Mouse (Mus musculus): Measurements from ENCODE around the gene Mdc1.
A peak's percentile ranks its signal among the peaks of the same experiment; 100 is the strongest.

The Mdc1 gene

DNA sequence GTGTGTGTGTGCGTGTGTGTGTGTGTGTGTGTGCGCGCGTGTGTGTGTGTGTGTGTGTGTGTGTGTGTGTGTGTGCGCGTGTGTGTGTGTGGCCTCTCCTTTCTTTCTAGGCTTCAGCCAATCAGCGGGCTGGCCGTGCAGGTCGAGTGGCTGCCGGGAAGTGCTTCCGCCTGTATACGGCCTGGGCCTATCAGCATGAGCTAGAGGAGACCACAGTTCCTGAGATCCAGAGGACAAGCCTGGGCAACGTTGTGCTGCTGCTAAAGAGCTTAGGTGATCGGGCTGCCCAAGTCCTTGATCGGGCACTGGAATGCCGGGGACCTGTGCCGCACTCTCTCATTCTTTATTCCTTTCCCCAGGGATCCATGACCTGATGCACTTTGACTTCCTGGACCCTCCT is 46.4 kb downstream of the Mdc1 start:
- no peak for DNase-seq

DNA sequence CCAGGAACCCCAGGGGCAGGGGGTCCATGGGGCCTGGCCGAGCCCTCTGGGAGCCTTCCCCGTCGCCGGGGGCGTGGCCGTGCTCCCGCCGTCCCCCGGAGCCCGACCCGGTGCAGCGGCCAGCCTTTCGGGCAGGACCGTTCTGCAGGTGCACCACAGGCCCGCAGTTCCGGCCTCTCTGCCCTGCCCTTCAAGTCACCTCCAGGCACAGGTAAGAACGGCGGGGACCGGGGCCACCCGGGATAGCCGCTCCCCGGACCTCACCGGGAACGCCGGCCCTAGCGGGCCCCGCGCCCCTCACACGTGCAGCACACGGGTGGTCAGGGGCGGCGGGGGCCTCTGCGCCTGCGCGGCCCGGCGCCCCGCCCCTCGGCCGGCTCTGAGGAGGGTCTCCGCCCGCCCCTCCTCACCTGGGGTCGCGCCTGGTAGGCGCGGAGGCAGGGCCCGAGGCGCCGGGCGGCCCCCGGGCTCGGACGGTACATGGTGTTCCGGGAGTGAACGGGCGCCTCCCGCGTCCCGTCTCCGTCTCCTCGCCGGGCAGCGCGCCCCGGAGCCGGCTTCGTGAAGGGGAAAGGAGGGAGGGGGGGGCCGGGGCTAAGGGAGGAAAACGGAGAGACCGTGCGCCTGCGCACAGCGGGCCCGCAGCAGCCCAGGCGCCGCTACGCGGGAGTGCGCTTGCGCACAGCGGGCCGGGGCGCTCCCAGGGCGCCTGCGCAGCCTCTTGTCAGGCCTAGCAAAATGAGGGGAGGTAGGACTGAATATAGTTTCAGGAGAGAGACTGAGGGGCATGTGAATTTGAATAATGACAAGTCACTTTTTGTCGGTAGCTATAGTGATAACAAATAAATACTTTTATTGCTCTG is 55.7 kb downstream of the Mdc1 start, which contains the start of gene 2310061I04Rik:
Gene 2310061I04Rik, minus strand, starts transcription at position 651 of the 863 bp plus-strand sequence.
- peak; percentile 93 for DNase-seq

DNA sequence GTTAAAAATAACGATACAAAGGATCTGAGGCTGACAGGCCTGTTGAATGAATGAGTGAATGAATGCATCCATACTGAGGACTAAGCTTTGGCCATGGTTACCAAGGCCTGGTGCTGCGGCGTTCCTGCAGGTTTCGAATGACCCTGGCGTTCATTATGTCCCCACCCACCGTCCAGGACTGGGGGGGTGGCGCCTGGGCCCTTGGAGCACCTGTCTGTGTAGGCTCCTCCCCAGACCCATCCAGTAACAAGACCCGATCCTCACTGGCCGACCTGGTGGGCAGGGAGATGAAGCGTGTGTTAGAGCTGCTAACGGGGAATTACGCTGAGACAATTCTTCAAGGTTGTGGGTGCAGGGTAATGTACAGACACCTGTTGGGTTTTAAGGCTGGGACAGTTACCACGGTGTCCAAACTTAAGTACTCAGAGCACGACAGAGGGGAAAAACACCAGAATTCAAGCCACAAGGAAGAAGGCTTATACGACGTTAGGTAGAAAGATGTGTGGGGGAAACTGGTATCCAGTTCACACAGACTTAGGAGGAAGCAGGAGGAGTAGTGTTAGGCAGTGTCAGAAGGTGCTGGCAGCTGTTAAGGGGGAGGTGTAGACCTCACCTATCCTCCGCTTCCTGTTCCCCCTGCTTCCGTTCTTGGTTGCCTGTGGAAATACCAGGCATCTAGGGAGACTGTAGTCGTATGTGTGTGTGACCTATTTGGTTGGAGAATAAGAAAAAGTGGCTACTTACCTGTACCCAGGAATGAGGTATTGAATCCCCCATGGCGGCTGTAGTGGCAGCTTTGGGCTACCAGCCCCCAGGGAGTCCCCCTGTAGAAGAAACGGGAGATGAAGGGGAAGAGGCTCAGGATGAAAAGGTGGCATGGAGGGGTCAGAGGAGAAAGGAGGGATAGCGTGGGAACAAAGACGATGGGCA is 56.6 kb downstream of the Mdc1 start:
- no peak for DNase-seq

DNA sequence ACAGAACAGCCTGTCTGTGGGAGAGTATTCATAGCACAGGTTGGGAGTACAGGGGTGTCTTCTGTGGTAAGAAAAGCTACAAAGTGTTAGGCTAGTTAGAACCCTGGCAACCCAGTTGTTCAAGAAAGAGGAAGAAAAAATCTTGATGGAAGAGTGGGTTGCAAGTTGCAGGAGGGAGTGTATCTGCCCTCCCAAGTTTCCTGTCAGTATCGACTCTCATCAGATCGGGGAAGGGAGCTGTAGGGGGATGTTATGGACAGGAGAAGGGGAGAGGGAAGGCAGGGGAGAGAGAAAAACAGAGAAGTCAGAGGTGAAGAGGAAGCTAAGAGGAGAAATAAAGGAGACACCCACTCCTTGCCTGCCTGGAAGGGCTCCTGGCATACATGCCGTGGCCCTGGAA is 59.3 kb downstream of the Mdc1 start:
- DNase-seq, result no peak

DNA sequence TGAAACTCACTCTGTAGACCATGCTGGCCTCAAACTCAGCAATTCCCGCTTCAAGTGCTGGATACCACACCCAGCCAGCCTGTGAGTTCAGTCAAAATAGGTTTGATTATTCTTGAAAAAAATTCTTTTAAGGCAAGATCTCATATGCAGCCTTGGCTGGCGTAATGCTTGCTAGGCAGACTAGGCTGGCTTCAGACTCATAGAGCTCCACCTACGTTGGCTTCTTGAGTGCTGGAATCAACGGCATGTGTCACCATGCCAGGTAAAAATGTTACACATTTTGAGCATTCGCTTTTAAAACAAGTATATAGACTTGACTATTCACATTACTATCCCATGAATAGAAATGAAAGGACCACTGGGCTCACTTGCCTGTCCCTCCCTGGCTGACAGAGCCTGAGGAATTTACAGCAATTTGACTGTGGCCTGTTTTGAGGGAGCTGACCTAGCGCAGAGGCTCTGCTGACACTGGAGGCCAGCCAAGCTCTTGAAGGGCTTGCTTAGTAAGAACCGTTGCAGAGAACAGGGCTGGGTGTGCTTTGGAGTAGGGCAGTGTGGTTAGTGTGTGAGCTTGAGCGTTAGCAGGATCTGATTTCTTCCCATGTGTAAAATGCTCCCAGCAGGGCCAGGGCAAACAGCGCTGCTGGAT is 62.2 kb downstream of the Mdc1 start:
- no peak for DNase-seq

DNA sequence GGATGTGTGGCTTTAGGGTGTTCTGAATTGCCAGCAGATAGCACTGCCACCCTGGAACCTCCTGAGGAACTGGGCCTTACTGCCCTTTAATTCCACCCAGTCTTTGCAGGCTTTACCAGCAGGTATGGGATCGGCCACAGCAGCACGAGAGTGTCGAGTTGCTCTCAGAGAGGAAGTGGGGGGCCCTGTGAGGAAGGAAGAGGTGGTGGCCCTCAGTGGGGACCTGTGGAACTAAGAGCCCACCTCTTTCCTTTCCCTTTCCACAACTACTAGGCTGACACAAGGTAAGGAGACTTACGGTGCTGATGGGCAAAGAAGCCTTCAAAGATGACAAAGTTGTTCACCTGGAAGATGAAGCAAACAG is 62.7 kb downstream of the Mdc1 start:
- DNase-seq, result no peak

DNA sequence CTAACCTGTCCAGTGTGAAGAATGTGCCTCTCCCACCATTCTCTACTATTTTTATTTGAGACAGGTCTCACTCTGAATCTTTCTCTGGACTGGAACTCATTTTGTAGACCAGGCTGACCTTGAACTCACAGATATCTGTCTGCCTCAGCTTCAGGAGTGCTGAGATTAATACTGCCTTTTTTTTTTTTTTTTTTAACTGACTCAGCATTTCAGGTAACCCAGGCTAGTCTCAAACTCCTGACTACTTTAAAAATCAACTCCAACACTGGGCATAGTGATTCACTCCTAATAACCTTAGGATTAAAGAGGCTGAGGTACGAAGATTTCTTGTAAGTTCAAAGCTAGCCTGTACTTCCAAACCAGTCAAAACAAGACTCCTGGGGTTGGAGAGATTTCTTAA is 64.3 kb downstream of the Mdc1 start:
- DNase-seq, result no peak

DNA sequence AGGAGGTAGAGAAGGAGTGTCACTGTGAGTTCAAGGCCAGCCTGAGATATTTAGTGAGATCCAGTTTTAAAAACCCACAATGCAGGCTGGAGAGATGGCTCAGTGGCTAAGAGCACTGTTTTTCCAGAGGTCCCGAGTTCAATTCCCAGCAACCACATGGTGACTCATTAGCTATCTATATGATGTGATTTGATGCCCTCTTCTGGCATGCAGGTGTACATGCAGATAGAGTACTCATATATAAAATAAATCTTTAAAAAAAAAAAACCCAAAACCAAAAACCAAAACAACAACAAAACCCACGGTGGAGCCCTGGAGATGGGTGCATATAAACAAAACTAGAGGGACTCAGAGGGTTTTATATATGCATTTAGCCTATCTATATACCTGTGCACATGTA is 66.3 kb downstream of the Mdc1 start:
- DNase-seq, result no peak
